9 mouse cellular contexts compared by ENCODE assay signal in genomic region chr11:83039796-83040195, GRCm38 (mm10). TPM values are rescaled to one million over a fixed set of nuclear protein-coding genes. Genes with fewer than 3 reads are reported as not detected.
DNase-seq lines count a peak whose midpoint lies in the region; ATAC-seq and TF ChIP-seq lines count a peak whose summit lies in the region.
"Had no signal": no experiment of that assay in that cellular context is flagged by ENCODE, and none has a peak within 500 bp of the region (broad histone marks: within the 10 kb centered on the region; RNA-seq: fewer than 3 reads in every experiment).

No protein-coding gene starts in this region.

- no peak for ATAC-seq in forebrain, postnatal 0 days
- ATAC-seq in forebrain, embryonic 15.5 days (replicated peaks) = no peak
- no peak for ATAC-seq in limb, embryonic 13.5 days (ENCODE audit: low FRiP score, low read depth)
- no peak for ATAC-seq in cerebellum, adult (ENCODE audit: insufficient number of reproducible peaks, low FRiP score, low TSS enrichment)

- H3K9me3 ChIP-seq in forebrain, postnatal 0 days (ENCODE audit: low read length) = no peaks in the 10 kb centered on the region
- no peaks in the 10 kb centered on the region for H3K9me3 ChIP-seq in forebrain, embryonic 15.5 days
- no peaks in the 10 kb centered on the region for H3K9me3 ChIP-seq in limb, embryonic 13.5 days

- H3K4me1 ChIP-seq in forebrain, postnatal 0 days (ENCODE audit: insufficient read depth) = no peaks in the 10 kb centered on the region
- H3K4me1 ChIP-seq in forebrain, embryonic 15.5 days = no peaks in the 10 kb centered on the region
- H3K4me1 ChIP-seq in limb, embryonic 13.5 days = no peaks in the 10 kb centered on the region

- H3K9ac ChIP-seq in forebrain, postnatal 0 days = no peak overlapping the region
- no peak overlapping the region for H3K9ac ChIP-seq in forebrain, embryonic 15.5 days (replicated peaks)
- H3K9ac ChIP-seq in limb, embryonic 13.5 days = no peak overlapping the region

- 0 out of 2 replicates have a peak overlapping the region, but pooled peaks have one; percentile 10 for H3K4me2 ChIP-seq in forebrain, postnatal 0 days (ENCODE audit: low read depth)
- no peak overlapping the region for H3K4me2 ChIP-seq in forebrain, embryonic 15.5 days (replicated peaks)
- peak overlapping the region; percentile 38 for H3K4me2 ChIP-seq in limb, embryonic 13.5 days (replicated peaks)

- H3K4me3 ChIP-seq in forebrain, postnatal 0 days (ENCODE audit: low read depth, low read length) = no peak overlapping the region
- H3K4me3 ChIP-seq in forebrain, embryonic 15.5 days = no peak overlapping the region
- H3K4me3 ChIP-seq in limb, embryonic 13.5 days = 0 out of 2 replicates have a peak overlapping the region, but pooled peaks have one; percentile 7

- H3K27ac ChIP-seq in forebrain, postnatal 0 days (ENCODE audit: low read depth, low read length) = no peak overlapping the region
- H3K27ac ChIP-seq in forebrain, embryonic 15.5 days (replicated peaks) = no peak overlapping the region
- no peak overlapping the region for H3K27ac ChIP-seq in limb, embryonic 13.5 days

- WGBS in forebrain, postnatal 0 days = 12% methylated on average over 19 of the region's 19 CpGs
- 14% methylated on average over 19 of the region's 19 CpGs for WGBS in forebrain, embryonic 15.5 days
- 18% methylated on average over 19 of the region's 19 CpGs for WGBS in limb, embryonic 13.5 days

- H3K36me3 ChIP-seq in forebrain, postnatal 0 days (ENCODE audit: insufficient read depth) = no peaks in the 10 kb centered on the region
- H3K36me3 ChIP-seq in forebrain, embryonic 15.5 days = no peaks in the 10 kb centered on the region
- no peaks in the 10 kb centered on the region for H3K36me3 ChIP-seq in limb, embryonic 13.5 days

- no peaks in the 10 kb centered on the region for H3K27me3 ChIP-seq in forebrain, postnatal 0 days (ENCODE audit: insufficient read depth, low read length)
- no peaks in the 10 kb centered on the region for H3K27me3 ChIP-seq in forebrain, embryonic 15.5 days
- H3K27me3 ChIP-seq in limb, embryonic 13.5 days = peaks cover 9% of the 10 kb centered on the region

- no peak for TF ChIP-seq CTCF in forebrain, postnatal 0 days (IDR thresholded peaks at IDR 0.05; ENCODE audit: low read depth)

- DNase-seq in forebrain, postnatal 0 days = no peak
- peak; percentile 12 for DNase-seq in thymus, postnatal 0 days (ENCODE audit: low spot score)
- DNase-seq in thymus, postnatal 10 days (ENCODE audit: low spot score in 2 of 2) = no peak
- DNase-seq in T-cell, adult 2 months (ENCODE audit: low spot score) = no peak
- DNase-seq in cerebellum, postnatal 10 days = no peak
- DNase-seq: cerebellum, postnatal 14 days had no signal

RNA-seq across cellular contexts. Expression of gene Slfn8, which starts 19.2 kb away (rescaled TPM):
- 0.23 and 0.29 TPM in 2 replicates for total RNA-seq in forebrain, postnatal 0 days (2014; rRNA removed)
- 0.06 and 0.27 TPM in 2 replicates for polyA plus RNA-seq in forebrain, postnatal 0 days (2015; fragmentation: Nextera tagmentation; extraction: Ambion mirVana)
- 0.14 and 0.18 TPM in 2 replicates for polyA plus RNA-seq in forebrain, embryonic 15.5 days (2015; fragmentation: Nextera tagmentation; extraction: Ambion mirVana)
- 5.9 and 7.1 TPM in 2 replicates for polyA plus RNA-seq in thymus, postnatal 0 days (2015; fragmentation: Nextera tagmentation; extraction: Ambion mirVana)
- polyA plus RNA-seq in limb, embryonic 13.5 days (2015; fragmentation: Nextera tagmentation; extraction: Ambion mirVana) = 0.36 and 0.39 TPM in 2 replicates

RNA-seq across cellular contexts. Expression of gene Slfn2, which starts 25.1 kb away (rescaled TPM):
- 1.8 and 3.5 TPM in 2 replicates for total RNA-seq in forebrain, postnatal 0 days (2014; rRNA removed)
- 1.5 and 1.9 TPM in 2 replicates for polyA plus RNA-seq in forebrain, postnatal 0 days (2015; fragmentation: Nextera tagmentation; extraction: Ambion mirVana)
- 0.83 TPM in 2 replicates for polyA plus RNA-seq in forebrain, embryonic 15.5 days (2015; fragmentation: Nextera tagmentation; extraction: Ambion mirVana)
- polyA plus RNA-seq in thymus, postnatal 0 days (2015; fragmentation: Nextera tagmentation; extraction: Ambion mirVana) = 129 and 142 TPM in 2 replicates
- polyA plus RNA-seq in limb, embryonic 13.5 days (2015; fragmentation: Nextera tagmentation; extraction: Ambion mirVana) = 2.7 and 3.2 TPM in 2 replicates

RNA-seq across cellular contexts. Expression of gene Slfn9, which starts 48.2 kb away (rescaled TPM):
- total RNA-seq in forebrain, postnatal 0 days (2014; rRNA removed) = 1.3 and 2.2 TPM in 2 replicates
- polyA plus RNA-seq in forebrain, postnatal 0 days (2015; fragmentation: Nextera tagmentation; extraction: Ambion mirVana) = 0.93 and 1.3 TPM in 2 replicates
- polyA plus RNA-seq in forebrain, embryonic 15.5 days (2015; fragmentation: Nextera tagmentation; extraction: Ambion mirVana) = 5.1 and 5.4 TPM in 2 replicates
- 5.8 and 7.7 TPM in 2 replicates for polyA plus RNA-seq in thymus, postnatal 0 days (2015; fragmentation: Nextera tagmentation; extraction: Ambion mirVana)
- 14.4 and 17.1 TPM in 2 replicates for polyA plus RNA-seq in limb, embryonic 13.5 days (2015; fragmentation: Nextera tagmentation; extraction: Ambion mirVana)

Comparison
In these comparisons a context has a peak if more than half of its experiments do, and no peak if none do; other contexts are left out.
1. RNA of gene Slfn2, which starts 25.1 kb away (polyA plus RNA-seq): 129 to 142 TPM in thymus, postnatal 0 days; 2.7 to 3.2 TPM in limb, embryonic 13.5 days, 1.5 to 1.9 TPM in forebrain, postnatal 0 days and 0.83 TPM in forebrain, embryonic 15.5 days; every median in the first group is over 10 times any median in the second.